Mouse (Mus musculus) liver, embryonic 16.5 days (tissue): ENCODE measurements at regions not wholly inside any gene's neighbourhood (a gene's known extent, or its start where the extent isn't known, plus 50 kb on each side); places are given as distances from the start of the nearest gene placed in this dataset.
A peak's percentile ranks its signal among the peaks of the same experiment; 100 is the strongest.

Source experiments
- ATAC-seq: fragments of 200-750 bp; cut with Nextera tagmentation; 2 replicates; pipeline ENCODE4 v1.8.0; 2017; ENCODE audit warnings: low read depth, mild to moderate bottlenecking, moderate number of reproducible peaks, moderate library complexity
- H3K27ac ChIP-seq: fragments of 300-500 bp; sonication (generic); 2 replicates; pipeline ENCODE4 v1.5.1; 2014; ENCODE audit warnings: mild to moderate bottlenecking, low read length
- H3K27me3 ChIP-seq: fragments of 300-500 bp; sonication (generic); 2 replicates; pipeline ENCODE4 v1.6.1; 2014; ENCODE audit warnings: low read depth, low read length, mixed read lengths; ENCODE audit not compliant: control insufficient read depth, insufficient read depth
- H3K36me3 ChIP-seq: fragments of 300-500 bp; sonication (generic); 2 replicates; pipeline ENCODE4 v1.6.1; 2014; ENCODE audit warnings: mild to moderate bottlenecking; ENCODE audit not compliant: control insufficient read depth, insufficient read depth
- H3K4me1 ChIP-seq: fragments of 300-500 bp; sonication (generic); 2 replicates; pipeline ENCODE4 v1.6.1; 2014; ENCODE audit warnings: low read depth, low read length, mixed read lengths; ENCODE audit not compliant: control insufficient read depth
- H3K4me2 ChIP-seq: fragments of 300-500 bp; sonication (generic); 2 replicates; pipeline ENCODE4 v1.6.1; 2014; ENCODE audit warnings: low read depth, low read length, mixed read lengths
- H3K4me3 ChIP-seq: fragments of 300-500 bp; sonication (generic); 2 replicates; pipeline ENCODE4 v1.5.1; 2014; ENCODE audit warnings: low read depth, mild to moderate bottlenecking, low read length
- H3K9ac ChIP-seq: fragments of 300-500 bp; sonication (generic); 2 replicates; pipeline ENCODE4 v1.6.1; 2014; ENCODE audit warnings: low read depth, low read length
- H3K9me3 ChIP-seq: fragments of 300-500 bp; sonication (generic); replicated peaks from 2 replicates; pipeline ENCODE4 v1.6.1; 2016; ENCODE audit warnings: low read length; ENCODE audit not compliant: control insufficient read depth
- WGBS: fragments of 180-500 bp; shearing (Covaris S2); extraction: QIAGEN DNeasy Blood & Tissue Kit; methylation state at CpG from one replicate; pipeline ENCODE4 v1.1.7; 2014; ENCODE audit not compliant: insufficient replicate concordance; 5-methylcytosine and 5-hydroxymethylcytosine counted together

DNA sequence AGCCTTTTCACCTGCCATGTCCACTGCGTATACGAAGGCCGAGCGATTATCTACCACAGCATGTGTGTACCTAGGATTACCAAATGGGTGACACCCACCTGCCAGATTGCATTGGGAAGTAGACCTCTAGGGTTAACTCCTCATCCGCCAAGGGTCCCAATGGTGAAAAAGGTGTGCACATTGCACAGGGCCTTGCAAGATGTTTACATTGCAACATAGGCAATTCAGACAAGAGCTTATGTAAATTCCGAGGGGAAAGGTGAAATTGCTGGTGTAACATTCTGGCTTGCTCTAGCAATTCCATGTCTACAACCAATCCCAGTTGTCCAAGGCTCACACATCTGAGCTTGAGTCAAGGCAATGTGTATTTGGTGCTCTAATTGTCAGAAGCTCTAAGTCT, 245.7 kb downstream of the Rsl24d1 start:
- no peaks in the 10 kb centered on the region for H3K36me3 ChIP-seq
- H3K4me1 ChIP-seq: no peaks in the 10 kb centered on the region
- 75% methylated on average over 6 of the region's 6 CpGs for WGBS
- H3K4me3 ChIP-seq: no peak overlapping the region
- H3K27me3 ChIP-seq: no peaks in the 10 kb centered on the region
- no peaks in the 10 kb centered on the region for H3K9me3 ChIP-seq
- H3K27ac ChIP-seq: no peak overlapping the region
- no peak overlapping the region for H3K4me2 ChIP-seq
- no peak overlapping the region for H3K9ac ChIP-seq
- ATAC-seq: no peak

DNA sequence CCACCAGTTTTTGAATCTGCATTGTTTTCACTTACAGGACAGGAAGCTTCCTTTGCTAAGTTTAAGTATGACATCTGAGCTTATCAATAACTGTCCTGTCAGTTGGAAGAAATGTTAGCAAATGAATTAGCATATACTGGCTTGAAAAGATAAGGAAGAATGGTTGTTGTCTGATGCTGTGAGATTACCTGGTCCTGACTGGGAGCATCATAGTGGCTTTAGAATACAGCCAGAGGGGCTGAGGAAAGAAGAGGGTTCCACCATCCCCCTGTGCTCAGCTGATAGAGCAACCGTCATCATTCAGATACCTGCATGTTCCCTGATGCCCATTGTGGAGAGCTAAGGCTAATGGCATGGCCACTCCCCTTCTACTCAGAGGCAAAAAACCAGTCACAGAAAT, 267.5 kb downstream of the Rsl24d1 start:
- ATAC-seq: peak; percentile 84
- no peaks in the 10 kb centered on the region for H3K4me1 ChIP-seq

DNA sequence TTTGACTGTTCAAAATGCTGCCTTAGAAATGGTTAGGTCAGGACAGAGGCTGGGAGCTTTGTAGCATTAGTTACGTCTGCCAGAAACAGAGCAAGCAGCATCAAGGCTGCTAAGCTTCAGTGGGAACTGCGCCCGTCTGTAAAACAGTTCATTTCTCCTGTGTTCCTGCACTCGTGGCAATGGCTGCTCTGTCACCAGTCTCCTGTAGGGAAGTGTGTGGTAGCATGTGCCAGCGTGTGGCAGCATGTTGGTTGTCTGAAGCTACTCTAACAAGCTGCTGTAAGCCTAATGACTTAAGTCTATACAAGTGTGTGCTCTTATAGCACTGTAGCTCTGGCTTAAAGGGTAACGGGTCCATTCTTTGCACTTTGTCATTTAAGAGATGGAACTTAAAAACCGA, 278.8 kb downstream of the Rsl24d1 start:
- WGBS: 62% methylated on average over 7 of the region's 7 CpGs
- no peak overlapping the region for H3K4me2 ChIP-seq
- no peak for ATAC-seq

More for the DNA sequence above, 267.5 kb downstream of the Rsl24d1 start:
- Histone ChIP-seq H3K27ac (no peak overlapping the region), H3K36me3 (no peaks in the 10 kb centered on the region), H3K27me3 (no peaks in the 10 kb centered on the region), H3K4me2 (no peak overlapping the region), H3K9ac (no peak overlapping the region), H3K9me3 (no peaks in the 10 kb centered on the region), H3K4me3 (no peak overlapping the region)
- WGBS: 42% methylated on average over 1 of the region's 1 CpGs

DNA sequence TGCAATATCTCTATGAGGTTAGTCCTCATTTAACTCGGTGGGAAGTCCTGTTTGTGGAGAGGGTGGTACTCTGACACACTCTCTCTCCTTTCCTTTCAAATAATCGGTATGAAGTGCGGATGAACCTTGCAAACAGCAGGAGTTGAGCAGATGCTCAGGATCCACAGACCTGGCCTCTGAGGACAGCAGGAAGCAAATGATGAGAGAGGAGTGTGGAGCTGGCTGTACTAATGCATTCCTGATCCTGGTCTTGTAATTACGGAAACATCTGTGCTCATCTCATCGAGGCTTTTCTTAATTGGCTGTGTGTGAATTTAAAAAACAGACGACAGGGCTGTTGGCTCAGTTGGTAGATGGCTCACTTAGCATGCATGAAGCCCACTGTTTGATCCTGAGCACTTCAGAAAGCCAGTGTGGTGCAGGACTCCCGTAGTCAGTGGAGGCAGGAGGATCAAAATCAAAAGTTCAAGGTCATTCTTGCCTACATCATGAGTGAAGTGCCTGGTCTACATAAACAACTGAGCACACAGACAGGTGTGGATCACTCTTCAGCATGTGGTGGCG, 300.2 kb downstream of the Rsl24d1 start:
- H3K9me3 ChIP-seq: no peaks in the 10 kb centered on the region
- no peaks in the 10 kb centered on the region for H3K36me3 ChIP-seq
- no peak overlapping the region for H3K9ac ChIP-seq
- H3K4me1 ChIP-seq: no peaks in the 10 kb centered on the region
- ATAC-seq: no peak
- no peak overlapping the region for H3K4me3 ChIP-seq
- no peaks in the 10 kb centered on the region for H3K27me3 ChIP-seq
- 54% methylated on average over 8 of the region's 8 CpGs for WGBS
- no peak overlapping the region for H3K27ac ChIP-seq
- H3K4me2 ChIP-seq: no peak overlapping the region

More for the DNA sequence above, 278.8 kb downstream of the Rsl24d1 start:
- Histone ChIP-seq H3K9me3 (no peaks in the 10 kb centered on the region), H3K4me1 (no peaks in the 10 kb centered on the region), H3K36me3 (no peaks in the 10 kb centered on the region), H3K4me3 (no peak overlapping the region), H3K27me3 (no peaks in the 10 kb centered on the region), H3K27ac (no peak overlapping the region), H3K9ac (no peak overlapping the region)

DNA sequence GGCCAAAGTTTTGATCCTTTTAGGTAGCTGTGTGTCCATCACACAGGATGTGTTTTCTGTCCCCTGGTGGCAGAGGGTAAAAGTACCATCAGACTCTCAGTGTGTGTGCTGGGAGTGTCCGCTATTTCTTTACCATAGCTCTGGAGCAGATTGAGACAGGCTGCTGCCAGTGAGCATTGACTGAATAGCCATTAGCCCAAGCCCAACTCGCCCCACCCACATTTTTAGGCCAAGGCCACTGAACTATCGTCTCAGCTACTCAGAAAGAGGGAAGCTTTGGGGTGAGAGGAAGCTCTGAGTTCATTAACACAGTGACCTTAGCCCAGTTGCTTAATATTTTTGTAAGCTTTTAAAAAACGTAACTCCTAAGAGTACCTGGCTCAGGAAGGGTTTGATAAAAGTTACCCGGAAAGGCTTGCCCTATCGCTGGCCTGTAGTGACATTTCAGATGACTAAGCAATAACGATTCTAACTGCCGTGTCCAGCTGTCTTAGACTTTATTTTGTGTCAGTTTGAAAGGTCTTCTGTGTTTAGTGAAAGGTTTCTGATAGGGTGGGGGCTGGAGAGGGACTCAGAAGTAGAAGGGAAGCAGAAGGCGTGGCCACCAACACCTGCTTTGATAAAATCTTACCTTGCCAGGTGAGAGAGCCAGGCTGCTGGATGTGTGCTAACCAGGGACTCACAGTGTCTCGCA, 303.0 kb downstream of the Rsl24d1 start:
- Histone ChIP-seq H3K9ac (no peak overlapping the region), H3K4me2 (no peak overlapping the region), H3K9me3 (no peaks in the 10 kb centered on the region), H3K4me1 (no peaks in the 10 kb centered on the region), H3K27me3 (no peaks in the 10 kb centered on the region), H3K36me3 (no peaks in the 10 kb centered on the region), H3K4me3 (no peak overlapping the region), H3K27ac (no peak overlapping the region)
- no peak for ATAC-seq
- 50% methylated on average over 10 of the region's 10 CpGs for WGBS
